Mouse (Mus musculus) CH12.LX (cell line): ENCODE results near the gene AW549877. TPM values are rescaled to one million over a fixed set of nuclear protein-coding genes. Genes with fewer than 3 reads are reported as not detected.

Source experiments
- DNase-seq: peaks from one replicate; pipeline ENCODE4 v3.0.0-alpha.2; 2013; ENCODE audit errors: extremely low read depth
- H3K27ac ChIP-seq: 2 replicates; pipeline ENCODE4 v1.5.1; 2012; ENCODE audit warnings: low read depth, mild to moderate bottlenecking, control low read depth, moderate library complexity; ENCODE audit not compliant: insufficient read depth
- H3K27me3 ChIP-seq: replicated peaks from 2 replicates; pipeline ENCODE3; 2012; ENCODE audit warnings: inconsistent platforms
- H3K36me3 ChIP-seq, 2 experiments: replicated peaks in 1 of 2; 2 replicates each; pipeline versions ENCODE3 to v1.6.1; 2012; ENCODE audit warnings: inconsistent platforms in 1 of 2, low read length in 1 of 2, mild to moderate bottlenecking in 1 of 2, mixed read lengths in 1 of 2, moderate library complexity in 1 of 2; ENCODE audit not compliant: control insufficient read depth in 1 of 2, insufficient read depth in 1 of 2
- H3K4me1 ChIP-seq, 2 experiments: 2 replicates each; pipeline ENCODE4 v1.6.1; 2012; ENCODE audit warnings: inconsistent platforms in 1 of 2, moderate library complexity in 1 of 2; ENCODE audit not compliant: insufficient read depth in 2 of 2, control insufficient read depth in 1 of 2
- H3K4me2 ChIP-seq: 2 replicates; pipeline ENCODE4 v1.6.1; 2012; ENCODE audit warnings: low read depth, mild to moderate bottlenecking, control low read depth; ENCODE audit not compliant: poor library complexity, insufficient read depth, severe bottlenecking
- H3K4me3 ChIP-seq, 3 experiments: fragments of 150-350 bp in 1 of 3; sonication (generic) in 1 of 3; replicated peaks in 1 of 3; 2 replicates each; pipeline versions ENCODE3 to v1.5.1; 2011 to 2012; ENCODE audit warnings: low read depth in 2 of 3, low read length in 2 of 3, mild to moderate bottlenecking in 2 of 3, moderate library complexity in 2 of 3, control low read depth in 1 of 3, improper control_type of control experiment in 1 of 3, inconsistent platforms in 1 of 3, mixed read lengths in 1 of 3; ENCODE audit not compliant: poor library complexity in 1 of 3
- H3K79me2 ChIP-seq: replicated peaks from 2 replicates; pipeline ENCODE4 v1.6.1; 2012; ENCODE audit warnings: mild to moderate bottlenecking, moderate library complexity; ENCODE audit not compliant: control insufficient read depth, poor library complexity, insufficient read depth, severe bottlenecking; ENCODE audit errors: extremely low read depth
- H3K9ac ChIP-seq: 2 replicates; pipeline ENCODE4 v1.6.1; 2012; ENCODE audit warnings: low read depth, mild to moderate bottlenecking, control low read depth, moderate library complexity; ENCODE audit not compliant: insufficient read depth
- H3K9me3 ChIP-seq: replicated peaks from 2 replicates; pipeline ENCODE3; 2012; ENCODE audit warnings: low read length, inconsistent platforms, mixed read lengths
- BHLHE40 ChIP-seq: IDR thresholded peaks from 2 replicates; pipeline ENCODE4 v1.6.1; 2011; ENCODE audit warnings: mild to moderate bottlenecking, low read depth, low read length, improper control_type of control experiment
- CHD1 ChIP-seq: IDR thresholded peaks from 2 replicates; pipeline ENCODE4 v1.6.1; 2012; ENCODE audit warnings: low read depth, low read length, improper control_type of control experiment, inconsistent platforms
- CHD2 ChIP-seq: IDR thresholded peaks from 2 replicates; pipeline ENCODE4 v1.6.1; 2011; ENCODE audit warnings: low read length, improper control_type of control experiment
- CTCF ChIP-seq, 2 experiments: IDR thresholded peaks in 1 of 2; conservative IDR thresholded peaks in 1 of 2; 2 replicates each; pipeline ENCODE4 v1.5.1; 2011 to 2012; ENCODE audit warnings: low read depth in 2 of 2, low read length in 2 of 2, improper control_type of control experiment in 1 of 2, inconsistent platforms in 1 of 2, mild to moderate bottlenecking in 1 of 2, moderate library complexity in 1 of 2
- E2F4 ChIP-seq: IDR thresholded peaks from 2 replicates; pipeline ENCODE4 v1.6.1; 2011; ENCODE audit warnings: low read depth, low read length, improper control_type of control experiment; ENCODE audit not compliant: insufficient replicate concordance
- ELF1 ChIP-seq: IDR thresholded peaks from 2 replicates; pipeline ENCODE4 v1.6.1; 2014; ENCODE audit warnings: low read depth, mild to moderate bottlenecking, inconsistent platforms, low read length, improper control_type of control experiment
- EP300 ChIP-seq: IDR thresholded peaks from 2 replicates; pipeline ENCODE4 v1.6.1; 2011; ENCODE audit warnings: low read length, improper control_type of control experiment
- ETS1 ChIP-seq: conservative IDR thresholded peaks from 2 replicates; pipeline ENCODE4 v1.6.1; 2012; ENCODE audit warnings: low read depth, mild to moderate bottlenecking, inconsistent platforms, low read length, improper control_type of control experiment, moderate library complexity
- GABPA ChIP-seq: IDR thresholded peaks from 2 replicates; pipeline ENCODE4 v1.6.1; 2012; ENCODE audit warnings: low read depth, low read length, improper control_type of control experiment, inconsistent platforms; ENCODE audit not compliant: insufficient replicate concordance
- HCFC1 ChIP-seq: IDR thresholded peaks from 2 replicates; pipeline ENCODE4 v1.6.1; 2012; ENCODE audit warnings: low read depth, mild to moderate bottlenecking, inconsistent platforms, low read length, improper control_type of control experiment
- JUN ChIP-seq: IDR thresholded peaks from 2 replicates; pipeline ENCODE4 v1.6.1; 2011; ENCODE audit warnings: low read depth, mild to moderate bottlenecking, low read length, improper control_type of control experiment, moderate library complexity; ENCODE audit not compliant: insufficient read depth
- JUND ChIP-seq: conservative IDR thresholded peaks from 2 replicates; pipeline ENCODE4 v1.6.1; 2011; ENCODE audit warnings: low read depth, low read length, improper control_type of control experiment
- KAT2A ChIP-seq: IDR thresholded peaks from 2 replicates; pipeline ENCODE4 v1.6.1; 2012; ENCODE audit warnings: low read length, improper control_type of control experiment, inconsistent platforms; ENCODE audit not compliant: insufficient replicate concordance
- MAFK ChIP-seq: IDR thresholded peaks from 2 replicates; pipeline ENCODE4 v1.6.1; 2011; ENCODE audit warnings: low read length, improper control_type of control experiment; ENCODE audit not compliant: insufficient replicate concordance
- MAX ChIP-seq: IDR thresholded peaks from 2 replicates; pipeline ENCODE4 v1.6.1; 2011; ENCODE audit warnings: low read length, improper control_type of control experiment
- MAZ ChIP-seq: IDR thresholded peaks from 2 replicates; pipeline ENCODE4 v1.6.1; 2012; ENCODE audit warnings: low read depth, mild to moderate bottlenecking, inconsistent platforms, low read length, improper control_type of control experiment, moderate library complexity
- MEF2A ChIP-seq: IDR thresholded peaks from 2 replicates; pipeline ENCODE4 v1.6.1; 2014; ENCODE audit warnings: low read depth, mild to moderate bottlenecking, inconsistent platforms, low read length, improper control_type of control experiment, borderline replicate concordance
- MXI1 ChIP-seq: IDR thresholded peaks from 2 replicates; pipeline ENCODE4 v1.6.1; 2011; ENCODE audit warnings: mild to moderate bottlenecking, low read depth, low read length, improper control_type of control experiment
- MYC ChIP-seq: IDR thresholded peaks from 2 replicates; pipeline ENCODE4 v1.6.1; 2011; ENCODE audit warnings: low read depth, mild to moderate bottlenecking, improper control_type of control experiment, low read length
- NELFE ChIP-seq: IDR thresholded peaks from 2 replicates; pipeline ENCODE4 v1.6.1; 2011; ENCODE audit warnings: low read depth, low read length, improper control_type of control experiment
- NRF1 ChIP-seq: IDR thresholded peaks from 2 replicates; pipeline ENCODE4 v1.6.1; 2014; ENCODE audit warnings: low read depth, mild to moderate bottlenecking, inconsistent platforms, low read length, improper control_type of control experiment, moderate library complexity
- PAX5 ChIP-seq: IDR thresholded peaks from 2 replicates; pipeline ENCODE4 v1.6.1; 2012; ENCODE audit warnings: low read length, inconsistent platforms, mixed read lengths
- POLR2A ChIP-seq: IDR thresholded peaks from 2 replicates; pipeline ENCODE4 v1.6.1; 2011; ENCODE audit warnings: low read depth, mild to moderate bottlenecking, improper control_type of control experiment, low read length
- POLR2AphosphoS2 ChIP-seq: IDR thresholded peaks from 2 replicates; pipeline ENCODE4 v1.6.1; 2011; ENCODE audit warnings: low read depth, low read length, improper control_type of control experiment
- RAD21 ChIP-seq: IDR thresholded peaks from 2 replicates; pipeline ENCODE4 v1.6.1; 2011; ENCODE audit warnings: low read depth, mild to moderate bottlenecking, low read length, improper control_type of control experiment, moderate library complexity
- RCOR1 ChIP-seq: conservative IDR thresholded peaks from 2 replicates; pipeline ENCODE4 v1.6.1; 2012; ENCODE audit warnings: low read depth, mild to moderate bottlenecking, inconsistent platforms, low read length, improper control_type of control experiment
- SIN3A ChIP-seq: IDR thresholded peaks from 2 replicates; pipeline ENCODE4 v1.6.1; 2012; ENCODE audit warnings: low read length, improper control_type of control experiment, inconsistent platforms
- SMC3 ChIP-seq: IDR thresholded peaks from 2 replicates; pipeline ENCODE4 v1.6.1; 2011; ENCODE audit warnings: low read depth, low read length, improper control_type of control experiment
- TBP ChIP-seq: conservative IDR thresholded peaks from 2 replicates; pipeline ENCODE4 v1.6.1; 2011; ENCODE audit warnings: low read depth, low read length, improper control_type of control experiment
- TCF12 ChIP-seq: IDR thresholded peaks from 2 replicates; pipeline ENCODE4 v1.6.1; 2014; ENCODE audit warnings: low read depth, mild to moderate bottlenecking, inconsistent platforms, low read length, improper control_type of control experiment
- UBTF ChIP-seq: IDR thresholded peaks from 2 replicates; pipeline ENCODE4 v1.6.1; 2012; ENCODE audit warnings: low read depth, mild to moderate bottlenecking, inconsistent platforms, low read length, improper control_type of control experiment, moderate library complexity
- USF1 ChIP-seq: IDR thresholded peaks from 2 replicates; pipeline ENCODE4 v1.6.1; 2014; ENCODE audit warnings: low read depth, mild to moderate bottlenecking, inconsistent platforms, low read length, improper control_type of control experiment
- USF2 ChIP-seq: conservative IDR thresholded peaks from 2 replicates; pipeline ENCODE4 v1.6.1; 2011; ENCODE audit warnings: low read depth, low read length, improper control_type of control experiment
- ZC3H11A ChIP-seq: IDR thresholded peaks from 2 replicates; pipeline ENCODE4 v1.6.1; 2012; ENCODE audit warnings: low read depth, mild to moderate bottlenecking, inconsistent platforms, low read length, improper control_type of control experiment
- ZKSCAN1 ChIP-seq: IDR thresholded peaks from 2 replicates; pipeline ENCODE4 v1.6.1; 2012; ENCODE audit warnings: low read depth, inconsistent platforms, low read length, improper control_type of control experiment, borderline replicate concordance
- ZMIZ1 ChIP-seq: IDR thresholded peaks from 2 replicates; pipeline ENCODE4 v1.6.1; 2012; ENCODE audit warnings: low read depth, mild to moderate bottlenecking, inconsistent platforms, low read length, improper control_type of control experiment
- ZNF384 ChIP-seq: IDR thresholded peaks from 2 replicates; pipeline ENCODE4 v1.6.1; 2012; ENCODE audit warnings: low read depth, low read length, improper control_type of control experiment, inconsistent platforms
- dilution Hi-C: fragments of 300-500 bp; cut with MboI; formaldehyde crosslinking; loops from 2 replicates; pipeline ENCODE4 v1.14.3; 2020; ENCODE audit warnings: low sequenced_read_pairs; ENCODE audit not compliant: extremely low pct_unique_long_range_greater_than_20kb, extremely low pct_ligation_motif_present
- in situ Hi-C: fragments of 300-500 bp; cut with MboI; formaldehyde crosslinking; loops from 3 replicates; pipeline ENCODE4 v1.14.3; 2019; ENCODE audit warnings: low sequenced_read_pairs, low pct_ligation_motif_present, low pct_unique_long_range_greater_than_20kb, mixed read lengths
- polyA plus RNA-seq: library from polyadenylated mRNA; unstranded; fragments of >175 nt; gene quantifications from 2 replicates; pipeline ENCODE4 v1.2.1, GENCODE M21; 2012; ENCODE audit warnings: low read depth; ENCODE audit not compliant: insufficient read length
- total RNA-seq, 2 experiments: library from RNA; depleted of rRNA; stranded (reverse); fragments of 300-350 nt in 1 of 2; fragments of >200 nt in 1 of 2; gene quantifications; 2 replicates each; pipeline ENCODE4 v1.2.3; 2012 to 2014

Gene AW549877
- total RNA-seq (2012; rRNA removed) (4.3 and 6.0 TPM in 2 replicates), total RNA-seq (2014; rRNA removed) (10.7 and 11.6 TPM in 2 replicates), polyA plus RNA-seq (12.3 and 13.2 TPM in 2 replicates)

DNA sequence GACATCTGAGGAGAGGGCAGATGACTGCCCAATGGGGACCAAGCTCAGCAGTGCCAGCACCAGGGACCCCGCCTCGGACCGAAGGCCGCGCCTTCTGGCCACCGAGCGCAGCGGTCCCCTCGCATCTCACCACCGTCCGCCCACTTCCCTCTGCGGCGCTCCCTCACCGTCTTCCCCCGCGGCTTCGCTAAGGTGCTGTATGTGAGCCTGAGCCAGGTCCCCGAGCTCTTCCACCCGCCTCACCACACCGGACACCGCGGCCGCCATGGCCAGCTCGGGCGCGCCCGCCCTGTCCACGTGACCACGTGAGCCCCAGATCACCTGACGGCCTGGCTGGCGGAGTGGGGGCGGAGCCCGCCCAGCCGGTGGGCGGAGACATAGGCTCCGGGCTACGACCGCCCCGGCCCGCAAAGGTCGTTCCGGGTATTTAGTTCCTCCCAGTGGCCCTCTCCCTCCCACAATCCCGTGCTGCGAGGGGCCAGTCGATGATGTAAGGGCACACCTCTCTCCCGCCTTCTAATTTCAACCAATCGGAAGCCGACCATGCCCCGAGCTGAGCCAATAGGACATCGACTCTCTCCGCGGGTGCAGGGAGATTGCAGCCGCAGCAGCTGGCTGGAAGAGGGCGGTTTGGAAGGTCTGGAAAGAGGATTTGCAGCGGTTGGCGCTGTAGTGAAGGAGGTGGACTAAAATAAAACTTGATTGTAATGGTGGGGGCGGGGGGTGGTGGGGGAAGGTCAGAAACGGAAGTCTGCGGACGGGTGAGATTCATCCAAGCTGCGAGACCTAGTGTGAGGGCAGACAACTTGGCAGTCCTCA, at the start of gene AW549877:
AW549877 (minus strand) TSS at position 297 of the 819 bp plus-strand sequence.
- peak within 1 kb of the TSS; percentile 83 for H3K4me2 ChIP-seq
- H3K4me1 ChIP-seq, result peaks cover 3 to 18% of the 10 kb centered on the region in 2 experiments; a peak in 3 of 4 replicates
- H3K9ac ChIP-seq, result peak within 1 kb of the TSS; percentile 80
- H3K9me3 ChIP-seq, result no peaks in the 10 kb centered on the region
- H3K4me3 ChIP-seq, result peak within 1 kb of the TSS; percentile 65 to 90 (median 81)
- H3K27me3 ChIP-seq, result no peaks in the 10 kb centered on the region
- dilution Hi-C loops, result no loop called here
- DNase-seq, result peak; percentile 99
- peaks cover 6% of the 10 kb centered on the region; the same call in 1 of the 2 replicates for H3K79me2 ChIP-seq
- peaks cover 10 to 17% of the 10 kb centered on the region in 2 experiments for H3K36me3 ChIP-seq
- in situ Hi-C loops, result no loop called here
- H3K27ac ChIP-seq, result peak within 1 kb of the TSS; percentile 94
- TF ChIP-seq POLR2A, result peak; percentile 72
- TF ChIP-seq MXI1, result peak; percentile 91
- peak; percentile 75 for TF ChIP-seq HCFC1
- TF ChIP-seq CTCF (conservative IDR thresholded peaks at IDR 0.05 in 1 of 2, IDR thresholded peaks at IDR 0.05 in 1 of 2; ENCODE audit: low read depth in 2 of 2, low read length in 2 of 2), result no peak
- TF ChIP-seq MAZ, result peak; percentile 81; the same call in 1 of the 2 replicates
- no peak for TF ChIP-seq PAX5
- TF ChIP-seq POLR2AphosphoS2, result peak; percentile 44; the same call in 1 of the 2 replicates
- TF ChIP-seq RAD21, result no peak
- TF ChIP-seq MAX, result peak; percentile 94
- no peak; the same call in 1 of the 2 replicates for TF ChIP-seq MYC
- TF ChIP-seq JUND, result 0 out of 2 replicates have a peak, but pooled peaks have one; percentile 8
- peak; percentile 94 for TF ChIP-seq USF2
- no peak for TF ChIP-seq ZNF384
- no peak for TF ChIP-seq ZC3H11A
- TF ChIP-seq RCOR1, result peak; percentile 23; the same call in 1 of the 2 replicates
- peak; percentile 85; the same call in 1 of the 2 replicates for TF ChIP-seq TCF12
- TF ChIP-seq BHLHE40, result peak; percentile 99
- TF ChIP-seq KAT2A, result 0 out of 2 replicates have a peak, but pooled peaks have one; percentile 63
- TF ChIP-seq E2F4, result 0 out of 2 replicates have a peak, but pooled peaks have one; percentile 58
- peak; percentile 97 for TF ChIP-seq USF1
- peak; percentile 49; the same call in 1 of the 2 replicates for TF ChIP-seq TBP
- TF ChIP-seq EP300, result no peak
- TF ChIP-seq CHD2, result peak; percentile 94; the same call in 1 of the 2 replicates
- peak; percentile 73 for TF ChIP-seq MEF2A
- peak; percentile 85; the same call in 1 of the 2 replicates for TF ChIP-seq CHD1
- TF ChIP-seq GABPA, result no peak
- TF ChIP-seq UBTF, result peak; percentile 81
- TF ChIP-seq ETS1, result peak; percentile 79
- TF ChIP-seq NELFE, result peak; percentile 86
- TF ChIP-seq NRF1, result peak; percentile 42
- no peak for TF ChIP-seq SMC3
- 0 out of 2 replicates have a peak, but pooled peaks have one; percentile 26 for TF ChIP-seq MAFK
- peak; percentile 62; the same call in 1 of the 2 replicates for TF ChIP-seq ELF1
- TF ChIP-seq ZMIZ1, result peak; percentile 91
- no peak for TF ChIP-seq ZKSCAN1
- TF ChIP-seq SIN3A, result peak; percentile 82
- no peak for TF ChIP-seq JUN
